Mouse (Mus musculus) midbrain, embryonic 14.5 days (tissue): ENCODE data around the gene R3hdm1. TPM values are rescaled to one million over a fixed set of nuclear protein-coding genes. Genes with fewer than 3 reads are reported as not detected.
A peak's percentile ranks its signal among the peaks of the same experiment; 100 is the strongest.

Source experiments
- ATAC-seq: fragments of 200-750 bp; cut with Nextera tagmentation; 2 replicates; pipeline ENCODE4 v1.8.0; 2017; ENCODE audit warnings: moderate number of reproducible peaks, moderate library complexity; ENCODE audit not compliant: low FRiP score, low TSS enrichment
- DNase-seq: peaks from one replicate; pipeline ENCODE4 v3.0.0-alpha.2; 2015
- H3K27ac ChIP-seq: fragments of 300-500 bp; sonication (generic); replicated peaks from 2 replicates; pipeline ENCODE4 v1.5.1; 2014; ENCODE audit warnings: mild to moderate bottlenecking, low read depth, low read length, moderate library complexity
- H3K27me3 ChIP-seq: fragments of 300-500 bp; sonication (generic); 2 replicates; pipeline ENCODE4 v1.6.1; 2014; ENCODE audit warnings: low read length, control low read depth, mixed read lengths; ENCODE audit not compliant: control insufficient read depth, insufficient read depth
- H3K36me3 ChIP-seq: fragments of 300-500 bp; sonication (generic); 2 replicates; pipeline ENCODE4 v1.6.1; 2014; ENCODE audit warnings: low read length, control low read depth; ENCODE audit not compliant: control insufficient read depth, insufficient read depth
- H3K4me1 ChIP-seq: fragments of 300-500 bp; sonication (generic); 2 replicates; pipeline ENCODE4 v1.6.1; 2014; ENCODE audit warnings: mild to moderate bottlenecking, antibody characterized with exemption, low read length, control low read depth; ENCODE audit not compliant: control insufficient read depth, insufficient read depth
- H3K4me2 ChIP-seq: fragments of 300-500 bp; sonication (generic); 2 replicates; pipeline ENCODE4 v1.6.1; 2014; ENCODE audit warnings: mild to moderate bottlenecking, low read length, moderate library complexity
- H3K4me3 ChIP-seq: fragments of 300-500 bp; sonication (generic); replicated peaks from 2 replicates; pipeline ENCODE4 v1.5.1; 2014; ENCODE audit warnings: low read depth, low read length
- H3K9ac ChIP-seq: fragments of 300-500 bp; sonication (generic); replicated peaks from 2 replicates; pipeline ENCODE4 v1.6.1; 2014; ENCODE audit warnings: mild to moderate bottlenecking, low read length, moderate library complexity
- H3K9me3 ChIP-seq: fragments of 300-500 bp; sonication (generic); 2 replicates; pipeline ENCODE4 v1.6.1; 2016; ENCODE audit warnings: low read length, control low read depth, mixed read lengths; ENCODE audit not compliant: control insufficient read depth
- WGBS: fragments of 180-500 bp; shearing (Covaris S2); extraction: QIAGEN DNeasy Blood & Tissue Kit; methylation state at CpG from one replicate; pipeline ENCODE4 v1.1.7; 2014; 5-methylcytosine and 5-hydroxymethylcytosine counted together
- polyA plus RNA-seq: library from polyadenylated mRNA; unstranded; fragments of >200 nt; fragmentation: Nextera tagmentation; extraction: Ambion mirVana; gene quantifications from 2 replicates; pipeline ENCODE4 v1.2.1, GENCODE M21; 2014

R3hdm1 gene
- polyA plus RNA-seq, 1 experiment from 2014 or later, result 111 TPM

GRCm38 (mm10) chr1:128070003-128070402 lies 33.1 kb upstream of the R3hdm1 start:
- H3K27me3 ChIP-seq, result no peaks in the 10 kb centered on the region
- H3K9ac ChIP-seq, result no peak overlapping the region
- no peaks in the 10 kb centered on the region for H3K36me3 ChIP-seq
- ATAC-seq, result no peak
- H3K9me3 ChIP-seq, result no peaks in the 10 kb centered on the region
- no peak overlapping the region for H3K4me2 ChIP-seq
- 95% methylated on average over 3 of the region's 3 CpGs for WGBS
- no peak overlapping the region for H3K27ac ChIP-seq
- no peaks in the 10 kb centered on the region for H3K4me1 ChIP-seq
- H3K4me3 ChIP-seq, result no peak overlapping the region
- DNase-seq, result no peak

- Histone ChIP-seq H3K27ac (no peak overlapping the region), H3K9ac (no peak overlapping the region), H3K4me2 (no peak overlapping the region), H3K36me3 (no peaks in the 10 kb centered on the region), H3K4me1 (no peaks in the 10 kb centered on the region), H3K27me3 (no peaks in the 10 kb centered on the region), H3K4me3 (no peak overlapping the region), H3K9me3 (no peaks in the 10 kb centered on the region)
- WGBS, result 95% methylated on average over 6 of the region's 6 CpGs
- ATAC-seq (no peak), DNase-seq (no peak)
Measured at GRCm38 (mm10) chr1:128073051-128073450, 30.1 kb upstream of the R3hdm1 start.

GRCm38 (mm10) chr1:128076791-128077479 lies 26.2 kb upstream of the R3hdm1 start:
- no peaks in the 10 kb centered on the region for H3K36me3 ChIP-seq
- no peaks in the 10 kb centered on the region for H3K4me1 ChIP-seq
- no peak for DNase-seq
- 79% methylated on average over 8 of the region's 8 CpGs for WGBS
- no peak for ATAC-seq
- no peak overlapping the region for H3K9ac ChIP-seq
- H3K27me3 ChIP-seq, result no peaks in the 10 kb centered on the region
- no peak overlapping the region for H3K4me2 ChIP-seq
- H3K4me3 ChIP-seq, result no peak overlapping the region
- H3K27ac ChIP-seq, result no peak overlapping the region
- H3K9me3 ChIP-seq, result no peaks in the 10 kb centered on the region

- 97% methylated on average over 2 of the region's 2 CpGs for WGBS
- no peak overlapping the region for H3K4me3 ChIP-seq
- no peak overlapping the region for H3K27ac ChIP-seq
- no peak overlapping the region for H3K9ac ChIP-seq
- no peaks in the 10 kb centered on the region for H3K9me3 ChIP-seq
- no peaks in the 10 kb centered on the region for H3K36me3 ChIP-seq
- no peak overlapping the region for H3K4me2 ChIP-seq
- ATAC-seq (no peak), DNase-seq (no peak)
- no peaks in the 10 kb centered on the region for H3K4me1 ChIP-seq
- no peaks in the 10 kb centered on the region for H3K27me3 ChIP-seq
Measured at GRCm38 (mm10) chr1:128077788-128078187, 25.3 kb upstream of the R3hdm1 start.

- Histone ChIP-seq H3K27ac (no peak overlapping the region), H3K9me3 (no peaks in the 10 kb centered on the region), H3K4me1 (no peaks in the 10 kb centered on the region), H3K4me3 (no peak overlapping the region), H3K4me2 (no peak overlapping the region), H3K36me3 (no peaks in the 10 kb centered on the region), H3K9ac (no peak overlapping the region), H3K27me3 (no peaks in the 10 kb centered on the region)
- 100% methylated on average over 1 of the region's 1 CpGs for WGBS
- ATAC-seq, result no peak
- no peak for DNase-seq
Measured at GRCm38 (mm10) chr1:128078646-128079045, 24.5 kb upstream of the R3hdm1 start.

- DNase-seq (no peak), ATAC-seq (no peak)
- H3K27ac ChIP-seq, result no peak overlapping the region
- no peaks in the 10 kb centered on the region for H3K36me3 ChIP-seq
- H3K9me3 ChIP-seq, result no peaks in the 10 kb centered on the region
- no peak overlapping the region for H3K9ac ChIP-seq
- H3K4me3 ChIP-seq, result no peak overlapping the region
- no peaks in the 10 kb centered on the region for H3K27me3 ChIP-seq
- H3K4me2 ChIP-seq, result no peak overlapping the region
- 81% methylated on average over 5 of the region's 5 CpGs for WGBS
- H3K4me1 ChIP-seq, result no peaks in the 10 kb centered on the region
Measured at GRCm38 (mm10) chr1:128080936-128081696, 22.0 kb upstream of the R3hdm1 start.

- Histone ChIP-seq H3K27me3 (no peaks in the 10 kb centered on the region), H3K27ac (no peak overlapping the region), H3K4me2 (no peak overlapping the region), H3K9ac (no peak overlapping the region), H3K4me3 (no peak overlapping the region), H3K9me3 (no peaks in the 10 kb centered on the region), H3K4me1 (no peaks in the 10 kb centered on the region), H3K36me3 (no peaks in the 10 kb centered on the region)
- DNase-seq (no peak), ATAC-seq (no peak)
- 85% methylated on average over 7 of the region's 7 CpGs for WGBS
Measured at GRCm38 (mm10) chr1:128081873-128082272, 21.2 kb upstream of the R3hdm1 start.

- Histone ChIP-seq H3K4me2 (no peak overlapping the region), H3K27ac (no peak overlapping the region), H3K27me3 (no peaks in the 10 kb centered on the region), H3K4me1 (no peaks in the 10 kb centered on the region), H3K9ac (no peak overlapping the region), H3K4me3 (no peak overlapping the region), H3K9me3 (no peaks in the 10 kb centered on the region), H3K36me3 (no peaks in the 10 kb centered on the region)
- ATAC-seq, result no peak
- peak; percentile 25 for DNase-seq
- WGBS, result 73% methylated on average over 7 of the region's 7 CpGs
Measured at GRCm38 (mm10) chr1:128082800-128083199, 20.3 kb upstream of the R3hdm1 start.

- WGBS, result 69% methylated on average over 2 of the region's 2 CpGs
Measured at GRCm38 (mm10) chr1:128094686-128095085, 8.4 kb upstream of the R3hdm1 start.

More at GRCm38 (mm10) chr1:128094686-128095085, 8.4 kb upstream of the R3hdm1 start:
- Histone ChIP-seq H3K27me3 (no peaks in the 10 kb centered on the region), H3K4me1 (no peaks in the 10 kb centered on the region), H3K4me3 (no peak overlapping the region), H3K36me3 (no peaks in the 10 kb centered on the region), H3K27ac (no peak overlapping the region), H3K9ac (no peak overlapping the region), H3K4me2 (no peak overlapping the region), H3K9me3 (no peaks in the 10 kb centered on the region)
- ATAC-seq (no peak), DNase-seq (no peak)
